In the genomic region with DNA sequence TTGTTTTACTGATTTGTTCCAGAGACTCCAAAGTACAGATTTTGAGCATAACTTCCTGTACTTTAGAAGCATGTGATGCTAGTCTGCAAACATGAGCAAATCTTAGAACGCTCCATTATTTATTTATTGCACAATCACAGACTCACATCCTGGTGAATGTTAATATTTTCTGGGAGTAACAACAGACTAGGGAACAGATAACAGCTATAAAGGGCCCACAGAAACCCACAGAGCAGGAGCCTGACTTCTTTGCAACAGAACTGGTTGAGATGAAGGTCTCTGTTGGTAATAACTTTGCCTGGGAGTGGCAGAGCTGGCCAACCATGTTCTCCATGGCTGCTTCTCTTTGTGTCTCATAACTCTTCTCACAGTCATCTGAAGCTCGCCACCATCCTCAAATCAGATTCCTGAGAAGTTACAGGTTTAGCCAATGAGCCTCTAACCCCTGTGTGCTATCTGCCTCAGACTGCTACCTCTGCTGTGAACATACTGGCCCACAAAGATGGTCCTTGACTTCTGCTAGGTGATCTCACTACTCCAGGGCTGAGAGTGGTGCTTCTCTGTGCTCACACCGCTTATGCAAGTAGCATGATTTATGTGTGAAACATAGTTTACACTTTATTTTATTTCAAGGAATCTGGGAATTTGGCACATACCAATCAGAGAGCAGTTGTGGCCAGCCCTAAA, we compare ENCODE assay signal across 14 mouse cellular contexts. TPM values are rescaled to one million over a fixed set of nuclear protein-coding genes. Genes with fewer than 3 reads are reported as not detected.
DNase-seq lines count a peak whose midpoint lies in the region; ATAC-seq lines count a peak whose summit lies in the region.
"Had no signal": no experiment of that assay in that cellular context is flagged by ENCODE, and none has a peak within 500 bp of the region (broad histone marks: within the 10 kb centered on the region; RNA-seq: fewer than 3 reads in every experiment).

No protein-coding gene starts in this region.

- no peak overlapping the region for H3K4me3 ChIP-seq in heart, embryonic 10.5 days
- no peak overlapping the region for H3K4me3 ChIP-seq in brown adipose tissue, adult 24 weeks (ENCODE audit: insufficient read depth, low read depth, low read length)
- H3K4me3 ChIP-seq in liver, embryonic 16.5 days (ENCODE audit: low read depth, low read length), result no peak overlapping the region
- no peak overlapping the region for H3K4me3 ChIP-seq in neural tube, embryonic 15.5 days (replicated peaks)
- H3K4me3 ChIP-seq: hindbrain, embryonic 12.5 days; limb, embryonic 15.5 days had no signal

- 0 out of 2 replicates have a peak overlapping the region, but pooled peaks have one; percentile 10 for H3K27ac ChIP-seq in heart, embryonic 10.5 days
- H3K27ac ChIP-seq in brown adipose tissue, adult 24 weeks (replicated peaks; ENCODE audit: low read depth, low read length), result peak overlapping the region; percentile 86
- peak overlapping the region; percentile 75 for H3K27ac ChIP-seq in liver, embryonic 16.5 days (ENCODE audit: low read length)
- no peak overlapping the region for H3K27ac ChIP-seq in neural tube, embryonic 15.5 days (replicated peaks)
- H3K27ac ChIP-seq: hindbrain, embryonic 12.5 days; limb, embryonic 15.5 days had no signal

- no peaks in the 10 kb centered on the region; the same call in 1 of the 2 replicates for H3K9me3 ChIP-seq in heart, embryonic 10.5 days
- H3K9me3 ChIP-seq in liver, embryonic 16.5 days (replicated peaks; ENCODE audit: control insufficient read depth, low read length), result no peaks in the 10 kb centered on the region
- H3K9me3 ChIP-seq in neural tube, embryonic 15.5 days (replicated peaks), result no peaks in the 10 kb centered on the region
- H3K9me3 ChIP-seq: hindbrain, embryonic 12.5 days; limb, embryonic 15.5 days had no signal

- no peak overlapping the region for H3K4me2 ChIP-seq in liver, embryonic 16.5 days (ENCODE audit: low read depth, low read length)
- H3K4me2 ChIP-seq in neural tube, embryonic 15.5 days, result no peak overlapping the region
- H3K4me2 ChIP-seq: hindbrain, embryonic 12.5 days; limb, embryonic 15.5 days had no signal

- ATAC-seq in liver, embryonic 16.5 days (ENCODE audit: low read depth), result peak; percentile 68
- ATAC-seq in neural tube, embryonic 15.5 days (ENCODE audit: low FRiP score), result no peak
- ATAC-seq: forebrain, embryonic 16.5 days had no signal

- no peaks in the 10 kb centered on the region for H3K36me3 ChIP-seq in heart, embryonic 10.5 days
- H3K36me3 ChIP-seq in liver, embryonic 16.5 days (ENCODE audit: control insufficient read depth, insufficient read depth), result no peaks in the 10 kb centered on the region
- no peaks in the 10 kb centered on the region for H3K36me3 ChIP-seq in neural tube, embryonic 15.5 days
- H3K36me3 ChIP-seq: hindbrain, embryonic 12.5 days; limb, embryonic 15.5 days had no signal

- no peak for DNase-seq in heart, embryonic 10.5 days (ENCODE audit: low spot score)
- no peak for DNase-seq in heart, postnatal 25 days (ENCODE audit: low spot score)
- DNase-seq in 3T3-L1 (ENCODE audit: low read depth, low spot score), result peak; percentile 62
- DNase-seq in gastrocnemius, postnatal 10 days, result no peak
- no peak for DNase-seq in layer of hippocampus, adult 9-11 months
- DNase-seq: right cerebral cortex, adult 18-20 months; thymus, postnatal 25 days had no signal

- no peaks in the 10 kb centered on the region for H3K27me3 ChIP-seq in heart, embryonic 10.5 days (ENCODE audit: insufficient read depth, poor library complexity, severe bottlenecking)
- no peaks in the 10 kb centered on the region for H3K27me3 ChIP-seq in liver, embryonic 16.5 days (ENCODE audit: control insufficient read depth, insufficient read depth, low read depth, low read length)
- H3K27me3 ChIP-seq in neural tube, embryonic 15.5 days (replicated peaks), result no peaks in the 10 kb centered on the region
- H3K27me3 ChIP-seq: hindbrain, embryonic 12.5 days; limb, embryonic 15.5 days had no signal

- H3K9ac ChIP-seq in liver, embryonic 16.5 days (ENCODE audit: low read depth, low read length), result no peak overlapping the region
- no peak overlapping the region for H3K9ac ChIP-seq in neural tube, embryonic 15.5 days (replicated peaks)
- H3K9ac ChIP-seq: hindbrain, embryonic 12.5 days; limb, embryonic 15.5 days had no signal

- intact Hi-C loops in heart, postnatal 25 days (cut with DNase I), result no loop called here

- 74% methylated on average over 3 of the region's 3 CpGs for WGBS in heart, embryonic 10.5 days
- 47% methylated on average over 3 of the region's 3 CpGs for WGBS in liver, embryonic 16.5 days (ENCODE audit: insufficient replicate concordance)
- 74% methylated on average over 3 of the region's 3 CpGs for WGBS in neural tube, embryonic 15.5 days

- H3K4me1 ChIP-seq in heart, embryonic 10.5 days, result 0 out of 2 replicates have a peak, but pooled peaks cover 4% of the 10 kb centered on the region
- peaks cover 12% of the 10 kb centered on the region for H3K4me1 ChIP-seq in brown adipose tissue, adult 24 weeks (ENCODE audit: control insufficient read depth, insufficient read depth, insufficient read length, low read length)
- H3K4me1 ChIP-seq in liver, embryonic 16.5 days (ENCODE audit: control insufficient read depth, low read depth, low read length), result no peaks in the 10 kb centered on the region; the same call in 1 of the 2 replicates
- no peaks in the 10 kb centered on the region for H3K4me1 ChIP-seq in neural tube, embryonic 15.5 days
- H3K4me1 ChIP-seq: hindbrain, embryonic 12.5 days had no signal

RNA-seq across cellular contexts. Expression of a gene that starts 17.2 kb away (rescaled TPM):
- 52.3 and 74.2 TPM in 2 replicates for polyA plus RNA-seq in heart, embryonic 10.5 days (2016; fragmentation: Nextera tagmentation; extraction: Ambion mirVana)
- 100 to 1,000 TPM; 344 to 347 TPM for total RNA-seq in heart, postnatal 25 days (2021)
- 768 and 1,045 TPM in 2 replicates for polyA plus RNA-seq in brown adipose tissue, adult 24 weeks (2012; ENCODE audit: insufficient read depth, insufficient read length, missing spikeins)
- 1,030 and 1,155 TPM in 2 replicates for polyA plus RNA-seq in liver, embryonic 16.5 days (2015; fragmentation: Nextera tagmentation; extraction: Ambion mirVana)
- 142 and 158 TPM in 2 replicates for polyA plus RNA-seq in neural tube, embryonic 15.5 days (2015; fragmentation: Nextera tagmentation; extraction: Ambion mirVana)
- 100 to 1,000 TPM; 192 to 212 TPM for total RNA-seq in gastrocnemius, postnatal 10 days (2021)

RNA-seq across cellular contexts. Expression of a gene that starts 52.2 kb away (rescaled TPM):
- not detected in 2 replicates for polyA plus RNA-seq in heart, embryonic 10.5 days (2016; fragmentation: Nextera tagmentation; extraction: Ambion mirVana)
- under 1 TPM in 1 of 2 experiments, not detected in 1; 0.28 TPM for total RNA-seq in heart, postnatal 25 days (2021)
- 7.4 TPM in 1 of 2 replicates, not detected in the other for polyA plus RNA-seq in brown adipose tissue, adult 24 weeks (2012; ENCODE audit: insufficient read depth, insufficient read length, missing spikeins)
- 0.98 and 1.2 TPM in 2 replicates for polyA plus RNA-seq in liver, embryonic 16.5 days (2015; fragmentation: Nextera tagmentation; extraction: Ambion mirVana)
- 0.28 TPM in 1 of 2 replicates, not detected in the other for polyA plus RNA-seq in neural tube, embryonic 15.5 days (2015; fragmentation: Nextera tagmentation; extraction: Ambion mirVana)
- total RNA-seq in gastrocnemius, postnatal 10 days (2021), result not detected
- total RNA-seq: layer of hippocampus, postnatal 10 days had no signal
- polyA plus RNA-seq: forebrain, embryonic 16.5 days; hindbrain, embryonic 12.5 days had no signal
